Mouse (Mus musculus): Measurements from ENCODE around the gene Cerk.
"Not testable (repeated sequence)": the region's sequence is repeated elsewhere in the genome, so short reads cannot be mapped to it uniquely, and the experiment has no call there.

Cerk gene

DNA sequence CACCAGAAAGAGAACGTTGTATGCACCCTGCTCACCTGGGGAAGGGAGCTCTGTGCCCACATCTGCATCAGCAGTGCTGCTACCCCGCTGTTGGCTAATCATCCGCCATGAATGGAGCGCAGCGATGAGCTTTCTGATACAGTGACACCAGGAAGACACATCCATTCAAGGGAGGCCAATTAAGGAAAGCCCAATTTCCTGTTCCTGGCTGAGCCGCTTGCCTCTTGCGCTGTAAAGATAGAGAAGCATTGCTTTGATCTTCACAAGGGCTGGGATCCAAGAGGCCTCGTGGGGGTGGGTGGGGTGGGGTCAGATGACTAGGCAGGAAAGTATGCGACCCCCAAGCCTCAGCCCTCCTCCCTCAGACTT lies 72.6 kb downstream of the Cerk start:
- no peak for DNase-seq (ENCODE audit: low spot score in 2 of 2)

- no peak for DNase-seq (ENCODE audit: low spot score in 2 of 2)
These were observed 73.1 kb downstream of the Cerk start for GRCm38 (mm10) chr15:86112707-86113341.

DNA sequence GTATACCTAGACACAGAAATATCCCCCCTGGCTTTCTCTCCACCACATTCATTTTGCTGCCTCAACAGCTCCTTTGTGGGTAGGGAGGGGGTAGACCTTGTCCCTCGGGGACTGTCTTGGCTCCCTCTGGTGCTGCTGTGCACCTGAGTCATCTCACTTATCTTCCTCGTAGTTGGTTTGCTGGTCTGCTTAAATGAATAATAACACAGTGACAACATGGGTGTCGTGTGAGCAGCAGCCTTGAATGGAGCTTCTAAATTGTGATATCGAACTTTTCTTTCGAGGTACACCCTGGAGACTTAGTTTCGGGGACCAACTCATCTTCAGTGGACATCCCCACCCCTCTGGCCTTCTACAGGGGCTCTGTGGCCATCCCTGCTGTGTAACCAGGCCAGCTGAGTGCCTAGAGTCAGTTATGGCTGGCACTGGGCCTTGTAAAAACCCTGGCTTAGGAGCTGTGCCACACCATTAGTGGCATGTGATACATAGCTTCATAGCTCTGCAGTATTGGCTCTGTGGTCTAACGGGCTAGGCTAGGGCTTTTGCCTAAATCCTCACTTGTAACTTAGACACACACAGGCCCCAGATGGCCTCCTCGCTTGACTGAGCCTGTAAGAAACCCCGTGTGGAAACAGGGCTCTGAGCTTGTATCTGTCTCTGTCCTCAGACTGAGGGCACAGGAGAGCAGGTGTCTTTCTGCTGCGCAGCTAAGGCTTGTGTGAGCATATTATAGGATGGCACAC lies 75.4 kb downstream of the Cerk start:
- no peak for DNase-seq (ENCODE audit: low spot score in 2 of 2)

GRCm38 (mm10) chr15:86109650-86110211 lies 76.2 kb downstream of the Cerk start:
- DNase-seq (ENCODE audit: low spot score in 2 of 2), result peak; percentile 71 to 77

DNA sequence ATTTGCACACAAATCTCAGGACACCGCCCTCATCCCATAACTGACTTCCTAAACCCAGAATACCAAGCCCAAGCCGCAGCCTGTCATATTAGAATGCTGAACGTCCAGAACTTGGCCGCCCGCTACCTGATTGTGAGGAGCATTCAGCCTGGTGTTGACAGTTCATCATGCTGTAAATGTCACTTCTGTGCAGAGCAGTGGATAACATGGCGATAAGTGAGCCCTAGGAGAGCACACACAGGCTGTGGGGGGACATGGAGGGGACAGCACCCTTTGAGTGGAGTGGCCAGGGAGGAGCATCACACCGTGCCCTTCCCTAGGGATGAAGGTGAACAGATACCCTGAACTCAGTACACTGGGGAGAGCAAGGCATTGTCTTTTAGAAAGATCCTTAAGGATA lies 76.7 kb downstream of the Cerk start:
- DNase-seq (ENCODE audit: low spot score in 2 of 2), result no peak

DNA sequence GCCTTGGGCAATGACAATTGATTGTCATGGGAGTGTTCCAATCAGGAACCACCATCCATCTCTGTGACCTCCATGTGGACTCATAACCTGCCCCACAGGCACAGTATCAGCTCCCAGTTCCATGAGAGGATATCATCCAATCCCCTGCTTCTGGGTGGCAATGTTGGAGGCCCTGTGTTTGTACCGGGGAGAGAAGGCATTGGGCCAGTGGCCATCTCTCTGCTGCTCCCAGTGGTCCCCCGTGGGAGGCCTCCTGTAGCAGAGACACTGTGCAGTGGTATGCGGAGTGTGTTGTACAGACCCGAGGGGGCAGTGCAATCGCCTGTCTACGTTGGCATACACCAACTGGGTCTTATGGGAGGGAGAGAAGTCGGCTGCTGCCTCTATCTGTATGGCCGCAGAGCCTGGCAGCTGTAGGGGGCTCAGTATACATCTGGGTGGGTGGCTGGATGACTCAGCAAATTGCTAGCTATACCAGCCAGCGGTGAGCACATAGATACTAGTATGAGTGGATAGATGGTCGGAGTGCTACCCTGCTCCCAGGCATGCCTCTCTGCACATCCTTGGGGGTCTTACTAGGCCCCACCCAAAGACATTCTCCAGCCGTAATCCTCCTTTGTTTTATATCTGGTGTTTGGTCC lies 78.0 kb downstream of the Cerk start:
- DNase-seq (ENCODE audit: low spot score in 2 of 2), result no peak

DNA sequence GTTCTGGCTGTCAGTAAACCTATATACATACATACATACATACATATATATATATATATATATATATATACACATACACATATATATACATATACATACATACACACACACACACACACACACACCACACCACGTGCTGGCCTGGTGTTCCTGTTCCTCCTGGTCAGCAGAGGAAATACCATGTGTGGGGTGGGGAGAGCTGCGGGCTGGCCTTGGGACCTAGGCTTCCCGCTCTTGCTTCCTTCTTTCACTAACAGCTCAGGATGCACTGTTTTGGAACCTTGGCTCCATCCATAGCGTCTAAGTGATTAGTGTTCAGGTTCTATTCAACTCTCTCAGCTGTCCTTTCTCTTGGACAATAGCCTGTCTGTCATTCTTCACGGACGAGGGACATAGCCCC lies 80.2 kb downstream of the Cerk start:
- no peak for DNase-seq (ENCODE audit: low spot score in 2 of 2)

DNA sequence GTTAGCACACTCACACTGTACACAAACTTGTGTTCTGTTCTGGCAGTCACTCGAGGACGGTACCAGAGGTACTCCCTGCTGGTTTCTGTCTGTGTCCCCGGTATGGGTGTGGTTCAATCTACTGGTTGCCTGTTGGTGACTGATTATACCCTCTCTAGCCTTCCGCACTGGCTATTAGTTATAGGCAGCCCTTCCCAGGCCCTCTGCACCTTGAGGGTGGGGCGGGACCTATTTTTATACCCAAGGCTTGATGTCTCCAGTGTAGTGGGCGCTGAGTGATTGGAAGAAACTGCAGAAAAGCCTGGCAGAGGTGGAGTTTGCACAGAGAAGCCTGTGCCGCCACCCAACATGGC lies 80.6 kb downstream of the Cerk start:
- DNase-seq (ENCODE audit: low spot score in 2 of 2), result no peak

GRCm38 (mm10) chr15:86104401-86105344 lies 81.3 kb downstream of the Cerk start:
- DNase-seq (ENCODE audit: low spot score in 2 of 2), result no peak

- DNase-seq (ENCODE audit: low spot score in 2 of 2), result no peak
These were observed 83.6 kb downstream of the Cerk start for GRCm38 (mm10) chr15:86102308-86102707.

DNA sequence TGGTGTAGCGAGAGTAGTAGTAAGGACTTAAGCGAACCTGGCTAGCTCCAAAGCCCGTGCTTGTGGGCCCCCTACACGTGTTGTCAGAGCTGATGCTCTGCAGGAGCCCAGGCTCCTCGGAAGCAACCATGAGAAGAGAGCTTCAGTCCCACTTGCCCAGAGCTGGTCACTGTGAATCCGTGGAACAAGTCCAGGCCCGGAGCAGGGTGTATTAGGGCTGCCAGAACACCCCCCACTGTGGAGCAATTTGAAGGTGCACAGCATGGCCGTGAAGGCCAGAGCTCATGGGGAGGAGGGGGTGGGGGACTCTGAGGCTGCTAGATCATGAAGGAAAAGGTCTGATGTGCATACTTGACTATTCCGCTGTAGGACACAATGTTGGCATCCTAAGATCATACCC lies 84.4 kb downstream of the Cerk start:
- no peak for DNase-seq (ENCODE audit: low spot score in 2 of 2)

DNA sequence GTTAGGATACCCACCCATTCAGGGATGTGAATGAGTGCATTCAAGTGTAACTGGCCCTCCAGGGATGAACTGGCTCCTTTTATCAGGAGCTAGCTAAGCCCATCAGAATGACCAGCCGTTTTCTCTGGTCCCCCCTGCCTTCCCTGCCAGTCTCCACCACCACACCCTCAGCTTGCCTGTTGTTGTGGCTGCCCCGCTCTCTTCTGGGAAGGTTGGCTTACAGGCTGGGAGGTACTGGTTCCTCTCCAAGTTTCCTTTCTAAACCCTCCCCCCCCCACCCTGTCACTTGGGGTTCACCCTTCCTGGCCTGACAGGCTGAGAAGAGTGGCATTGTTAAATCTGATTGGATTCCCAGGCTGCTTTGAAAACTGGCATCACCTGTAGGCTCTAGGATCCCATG lies 88.1 kb downstream of the Cerk start:
- no peak for DNase-seq (ENCODE audit: low spot score in 2 of 2)

DNA sequence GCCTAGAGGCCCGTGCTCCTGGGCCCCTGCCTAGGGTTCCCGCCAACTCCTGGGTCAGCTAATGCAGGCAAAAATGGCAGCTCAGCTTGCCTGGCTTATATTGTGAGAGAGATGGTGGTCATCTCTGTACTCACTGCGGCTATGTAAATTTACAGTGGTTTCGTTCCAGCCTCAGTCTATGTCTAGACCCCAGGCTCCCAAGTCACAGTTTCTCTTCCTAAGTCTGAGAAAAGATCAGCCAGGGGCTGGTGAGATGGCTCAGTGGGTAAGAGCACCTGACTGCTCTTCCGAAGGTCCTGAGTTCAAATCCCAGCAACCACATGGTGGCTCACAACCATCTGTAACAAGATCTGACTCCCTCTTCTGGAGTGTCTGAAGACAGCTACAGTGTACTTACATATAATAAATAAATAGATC lies 89.3 kb downstream of the Cerk start:
- not testable (repeated sequence) for DNase-seq (ENCODE audit: low spot score in 2 of 2)

DNA sequence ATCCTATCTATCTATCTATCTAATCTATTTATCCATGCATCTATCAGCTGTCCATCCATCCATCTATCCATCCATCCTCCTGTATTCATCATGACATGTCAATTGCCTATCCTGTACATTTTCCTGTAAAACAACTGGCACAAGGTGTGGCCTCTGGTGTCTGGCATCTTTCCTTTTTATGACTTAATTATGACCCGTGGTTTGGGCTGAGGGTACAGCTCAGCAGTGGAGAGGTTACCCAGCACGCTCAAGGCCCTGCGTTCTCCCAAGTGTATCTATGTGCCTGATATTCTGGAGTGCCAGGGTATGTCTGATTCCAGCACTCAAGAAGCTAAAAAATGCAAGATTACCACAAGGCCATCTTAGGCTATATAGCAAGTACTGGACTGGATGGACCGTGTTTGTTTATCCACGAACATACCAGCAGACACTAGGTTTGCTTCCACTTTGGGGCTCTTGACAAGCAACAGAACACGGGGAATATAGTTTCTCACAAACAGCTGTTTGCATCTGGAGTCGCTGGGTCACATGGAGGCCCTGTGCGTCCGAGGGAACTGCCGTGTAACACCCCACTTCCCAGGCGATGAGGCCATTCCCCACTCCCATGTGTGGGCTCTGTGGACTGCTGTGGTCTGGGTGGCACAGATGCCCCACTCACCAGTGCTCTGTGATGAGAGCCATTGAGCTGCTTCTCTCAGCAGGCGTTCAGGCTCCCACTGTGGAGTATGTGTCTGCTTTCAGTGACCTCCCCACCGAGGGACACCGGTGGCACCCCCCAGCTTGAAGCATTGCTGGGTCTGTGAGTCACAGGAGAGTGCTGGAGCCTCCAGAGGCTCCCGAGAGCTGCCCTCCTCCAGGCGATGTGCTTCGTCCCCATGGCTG lies 90.0 kb downstream of the Cerk start:
- no peak for DNase-seq (ENCODE audit: low spot score in 2 of 2)

GRCm38 (mm10) chr15:86094324-86095121 lies 91.4 kb downstream of the Cerk start:
- no peak for DNase-seq (ENCODE audit: low spot score in 2 of 2)

DNA sequence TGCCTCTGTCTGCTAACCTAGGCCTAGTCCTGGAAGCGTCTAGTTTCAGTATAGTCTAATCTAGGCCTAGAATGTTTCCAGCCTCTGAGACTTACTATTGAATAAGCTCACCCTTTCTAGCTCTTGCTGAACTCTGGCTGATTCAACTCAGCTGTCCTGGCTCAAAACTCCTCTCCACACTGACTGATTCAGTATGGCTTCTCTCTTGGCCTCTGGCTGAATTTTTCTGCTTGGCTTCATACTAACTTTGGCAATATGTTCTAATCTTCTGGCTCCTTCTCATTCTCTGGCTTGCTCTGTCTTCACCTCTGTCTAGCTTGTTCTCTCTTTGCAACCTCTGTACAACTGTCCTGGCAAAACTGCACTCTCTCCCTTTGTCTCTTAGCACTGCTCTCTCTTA lies 92.7 kb downstream of the Cerk start:
- DNase-seq (ENCODE audit: low spot score in 2 of 2), result no peak

GRCm38 (mm10) chr15:86091998-86092670 lies 93.8 kb downstream of the Cerk start:
- DNase-seq (ENCODE audit: low spot score in 2 of 2), result no peak

DNA sequence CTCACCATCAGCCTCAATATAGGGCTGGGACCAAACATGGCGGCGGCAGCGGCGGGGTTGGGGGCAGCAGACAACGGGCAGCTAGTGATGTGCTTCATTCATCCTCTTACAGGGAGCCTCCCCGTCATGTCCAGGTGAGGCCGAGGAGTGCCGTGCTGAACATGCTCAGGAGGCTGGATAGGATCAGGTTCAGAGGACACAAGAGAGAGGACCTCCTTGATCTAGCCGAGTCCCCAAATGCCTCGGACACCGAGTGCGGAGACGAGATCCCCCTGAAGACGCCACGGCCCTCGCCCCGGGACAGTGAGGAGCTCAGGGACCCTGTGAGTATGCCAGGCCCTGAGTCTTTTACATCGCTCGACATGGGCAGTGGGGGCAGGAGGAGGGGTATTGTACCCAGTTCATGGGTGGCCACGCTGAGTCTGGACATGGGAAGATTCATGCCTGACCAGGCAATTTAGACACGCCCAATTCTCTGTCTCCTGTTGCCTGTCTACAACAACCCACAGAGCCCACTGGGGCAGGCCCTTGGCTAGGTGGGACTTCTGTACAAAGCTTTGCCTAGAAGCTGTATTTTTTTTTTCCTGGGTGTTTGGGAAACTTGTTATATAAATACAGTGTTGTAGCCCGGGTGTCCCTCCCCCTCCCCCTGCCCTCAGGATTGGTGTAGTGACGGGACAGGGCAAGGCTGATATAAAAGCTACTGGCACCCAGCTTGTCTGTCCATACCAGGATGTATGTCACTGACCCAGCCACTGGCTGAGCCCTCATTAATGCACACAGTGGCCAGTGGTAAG lies 94.5 kb downstream of the Cerk start:
- no peak for DNase-seq (ENCODE audit: low spot score in 2 of 2)

- no peak for DNase-seq (ENCODE audit: low spot score in 2 of 2)
These were observed 95.4 kb downstream of the Cerk start for GRCm38 (mm10) chr15:86090578-86090977.

Data from right cerebral cortex, adult 2 months (tissue).